Mouse (Mus musculus): Measurements from ENCODE around the gene Mlana.

Mlana gene

DNA sequence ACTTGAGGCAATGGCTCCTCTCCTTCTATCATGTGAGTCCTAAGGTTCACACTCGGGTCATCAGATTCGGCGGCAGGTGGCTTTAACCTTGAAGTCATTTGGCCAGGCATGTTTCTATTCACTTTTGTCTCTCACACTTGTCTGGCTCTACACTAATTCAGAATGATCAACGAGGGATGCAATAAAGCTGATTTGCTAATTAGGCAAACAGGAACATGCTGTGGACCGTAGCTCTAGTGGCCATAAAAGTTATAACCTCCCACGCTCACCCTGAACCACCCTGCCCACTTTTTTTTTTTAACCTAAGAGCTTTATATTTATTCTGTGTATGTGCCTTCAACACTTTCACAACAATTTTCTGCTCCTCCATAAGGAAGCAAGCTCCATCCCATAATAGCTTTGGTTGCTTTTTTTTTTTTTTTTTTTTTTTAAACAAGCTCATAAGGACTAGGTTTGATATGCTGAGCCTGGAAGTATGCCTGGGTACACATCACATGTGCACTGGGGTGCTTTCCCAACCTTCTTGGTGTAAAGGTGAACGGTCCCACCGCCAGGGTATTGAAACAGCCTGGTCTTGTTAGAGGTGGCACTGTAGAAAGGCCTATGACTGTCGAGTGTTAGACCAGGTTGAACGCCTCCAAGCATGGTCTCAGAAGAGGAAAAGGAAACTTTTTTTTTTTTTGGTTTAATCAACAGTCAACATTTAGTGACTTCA is 21.0 kb upstream of the Mlana start:
- no peak for DNase-seq

GRCm38 (mm10) chr19:29678181-29678778 is 19.3 kb upstream of the Mlana start:
- DNase-seq, result no peak

GRCm38 (mm10) chr19:29680182-29681152 is 17.2 kb upstream of the Mlana start:
- no peak for DNase-seq

DNA sequence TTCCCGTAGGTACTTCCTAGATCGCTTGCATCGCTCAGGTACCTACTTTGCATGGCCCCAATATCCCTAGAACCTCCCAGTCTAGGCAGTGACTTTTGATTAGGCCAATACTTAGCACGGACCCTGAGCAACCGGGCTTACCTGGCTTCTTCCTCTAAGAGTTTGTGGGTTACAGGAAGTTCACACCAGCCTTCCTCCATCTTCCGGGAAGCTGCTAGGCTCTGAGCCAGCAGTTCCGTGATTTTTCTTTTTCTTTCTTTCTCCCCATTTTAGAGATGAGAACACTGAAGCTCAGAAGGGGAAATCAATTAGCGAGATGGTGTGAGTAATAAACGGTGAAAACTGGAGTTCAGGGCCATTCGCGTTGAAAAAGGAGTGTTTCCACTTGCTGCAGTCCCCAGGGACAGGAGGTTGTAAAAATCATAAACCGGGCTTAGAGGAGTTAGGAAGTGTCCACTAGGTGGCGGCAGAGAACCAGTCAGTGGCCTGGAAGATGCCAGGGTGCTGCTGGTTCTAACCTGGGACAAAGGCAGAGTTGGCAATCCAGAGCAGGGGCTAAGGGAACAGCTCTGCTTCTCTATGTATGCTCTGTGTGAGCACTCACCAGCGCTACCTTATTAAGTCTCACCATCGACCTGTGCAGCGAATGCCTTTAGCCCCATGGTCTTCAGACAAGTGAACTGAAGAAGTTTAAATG is 13.6 kb upstream of the Mlana start:
- peak; percentile 88 for DNase-seq

GRCm38 (mm10) chr19:29695071-29695470 is 2.6 kb upstream of the Mlana start:
- DNase-seq, result no peak

GRCm38 (mm10) chr19:29696309-29696708 is 1.3 kb upstream of the Mlana start:
- DNase-seq, result no peak

DNA sequence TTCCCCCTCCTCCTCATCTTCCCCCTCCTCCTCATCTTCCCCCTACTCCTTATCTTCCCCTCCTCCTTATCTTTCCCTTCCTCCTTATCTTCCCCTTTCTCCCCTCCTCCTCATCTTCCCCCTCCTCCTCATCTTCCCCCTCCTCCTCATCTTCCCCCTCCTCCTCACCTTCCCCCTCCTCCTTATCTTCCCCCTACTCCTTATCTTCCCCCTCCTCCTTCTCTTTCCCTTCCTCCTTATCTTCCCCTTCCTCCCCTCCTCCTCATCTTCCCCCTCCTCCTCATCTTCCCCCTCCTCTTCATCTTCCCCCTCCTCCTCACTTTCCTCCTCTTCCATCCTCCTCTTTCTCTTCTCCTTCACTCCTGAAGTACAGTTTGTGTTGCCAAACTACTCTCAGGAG is 784 bp upstream of the Mlana start:
- no peak for DNase-seq

DNA sequence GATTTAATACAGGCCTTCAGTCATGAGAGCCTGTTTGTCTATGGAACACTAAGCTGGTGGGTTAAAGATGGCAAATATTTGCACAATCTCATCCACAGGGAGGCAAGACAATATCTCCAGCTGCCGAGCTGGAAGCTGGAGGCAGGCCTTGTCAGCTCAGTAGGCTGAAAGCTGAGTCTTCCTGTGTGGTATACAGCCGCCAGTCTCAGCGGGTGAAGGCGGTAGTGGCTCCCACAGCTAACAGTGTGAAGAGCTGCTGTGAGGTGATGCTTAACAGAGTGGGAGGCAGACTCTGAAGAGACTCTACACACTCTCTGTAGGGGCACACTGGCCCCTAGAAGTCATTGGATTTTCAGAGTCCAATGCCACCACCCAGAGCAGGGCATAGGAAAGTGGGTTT is 4.1 kb downstream of the Mlana start:
- DNase-seq, result no peak

DNA sequence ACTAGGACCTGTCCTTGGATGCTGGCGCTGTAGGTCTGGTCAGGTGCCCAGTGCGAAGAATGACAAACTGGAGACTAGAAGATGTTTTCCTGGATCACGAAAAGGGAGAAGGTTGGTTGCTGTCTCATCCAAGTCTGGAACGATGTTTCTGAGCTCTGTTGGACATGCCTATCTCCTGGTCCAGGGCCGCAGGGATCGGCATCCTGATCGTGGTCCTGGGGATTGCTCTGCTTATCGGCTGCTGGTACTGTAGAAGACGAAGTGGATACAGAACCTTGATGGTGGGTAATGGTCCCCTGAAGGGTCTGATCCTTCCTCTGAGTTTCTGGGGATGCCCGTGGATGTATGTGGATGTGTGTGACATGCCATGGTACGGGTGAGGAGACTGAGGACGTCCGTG is 6.8 kb downstream of the Mlana start:
- DNase-seq, result no peak

DNA sequence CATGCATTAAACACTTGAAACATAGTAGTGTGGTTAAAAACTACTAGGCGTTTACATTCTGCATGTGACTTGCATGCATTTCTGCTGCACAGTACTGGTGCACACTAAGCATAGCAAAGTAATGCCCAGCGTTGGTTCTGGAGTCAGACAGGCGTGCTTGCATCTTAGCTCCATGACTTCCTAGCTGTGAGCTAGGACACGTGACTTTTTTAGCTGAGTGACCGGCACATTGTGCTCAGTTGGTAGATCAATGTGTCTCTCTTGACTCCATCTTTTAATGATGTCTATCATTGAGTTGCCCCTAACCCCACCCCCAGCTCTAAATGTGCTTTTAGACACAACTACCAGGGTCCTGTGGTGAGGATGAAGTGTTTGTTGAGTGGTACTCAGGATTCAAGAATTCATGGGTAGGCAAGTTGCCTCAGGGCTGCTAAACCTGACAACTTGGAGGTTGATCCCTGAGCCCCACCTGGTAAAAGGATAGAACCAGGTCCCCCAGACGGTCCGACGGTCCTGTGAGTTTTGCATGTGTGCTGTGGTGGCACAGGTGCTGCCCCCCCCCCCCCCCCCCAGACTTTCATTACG is 9.8 kb downstream of the Mlana start:
- DNase-seq, result no peak

DNA sequence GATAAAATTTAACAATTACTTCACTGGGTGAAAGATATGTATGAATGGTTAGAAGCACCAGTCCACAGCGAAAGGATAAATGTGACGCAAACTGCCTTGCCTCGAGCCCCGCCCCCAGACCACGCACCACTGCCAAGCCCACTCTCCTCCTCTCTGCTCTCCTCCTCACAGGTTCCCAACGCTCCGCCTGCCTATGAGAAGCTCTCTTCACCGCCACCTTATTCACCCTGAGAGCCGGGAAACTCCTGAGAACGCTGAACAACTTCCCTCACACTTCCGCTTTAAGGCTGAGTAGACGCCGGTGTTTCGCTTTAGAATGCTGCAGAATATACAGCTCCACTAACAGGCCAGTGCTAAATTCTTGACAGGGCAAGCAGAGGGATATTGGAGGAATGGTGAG is 10.4 kb downstream of the Mlana start:
- no peak for DNase-seq

- no peak for DNase-seq
Measured at GRCm38 (mm10) chr19:29708461-29708860, 10.8 kb downstream of the Mlana start.

GRCm38 (mm10) chr19:29709461-29709860 is 11.8 kb downstream of the Mlana start:
- no peak for DNase-seq

GRCm38 (mm10) chr19:29713451-29713850 is 15.8 kb downstream of the Mlana start:
- no peak for DNase-seq

DNA sequence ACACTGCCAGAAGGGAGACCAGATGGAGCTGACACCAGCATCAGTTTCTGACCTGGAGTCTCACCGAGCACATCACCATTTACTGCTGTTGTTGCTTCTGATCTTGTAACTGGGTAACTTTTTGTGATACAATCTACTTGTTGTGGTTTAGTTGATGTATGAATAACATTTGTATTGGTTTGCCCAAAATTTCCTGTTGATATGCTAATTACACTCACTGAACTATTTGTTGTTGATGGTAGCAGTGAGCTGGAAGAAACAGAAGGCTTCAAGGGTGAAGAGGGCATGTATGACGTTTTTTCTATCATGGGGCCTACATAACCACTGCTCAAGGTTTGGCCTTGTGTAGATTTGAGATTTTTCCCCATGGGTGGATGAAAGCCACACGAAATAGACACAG is 20.2 kb downstream of the Mlana start:
- no peak for DNase-seq

DNA sequence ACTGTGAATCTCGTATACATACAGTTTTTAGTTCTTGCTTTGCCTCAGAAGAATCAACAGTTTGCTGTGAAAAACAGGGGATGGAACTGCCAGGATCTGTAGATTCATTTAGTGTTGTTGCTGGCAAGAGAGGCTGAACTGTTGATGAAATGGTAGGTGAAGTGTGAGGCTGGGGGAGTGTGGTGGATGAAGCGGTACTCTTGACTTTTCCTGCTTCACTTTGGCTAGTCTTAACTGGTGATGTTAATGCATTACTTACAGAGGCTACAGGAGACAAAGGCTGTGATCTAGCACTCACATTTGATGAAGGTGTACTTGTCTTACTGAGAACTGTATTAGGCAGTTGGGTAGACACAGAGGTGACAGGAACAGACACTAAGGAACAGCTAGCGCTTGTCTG is 20.9 kb downstream of the Mlana start:
- DNase-seq, result no peak

- DNase-seq, result no peak
Measured at GRCm38 (mm10) chr19:29735421-29735820, 37.8 kb downstream of the Mlana start.

DNA sequence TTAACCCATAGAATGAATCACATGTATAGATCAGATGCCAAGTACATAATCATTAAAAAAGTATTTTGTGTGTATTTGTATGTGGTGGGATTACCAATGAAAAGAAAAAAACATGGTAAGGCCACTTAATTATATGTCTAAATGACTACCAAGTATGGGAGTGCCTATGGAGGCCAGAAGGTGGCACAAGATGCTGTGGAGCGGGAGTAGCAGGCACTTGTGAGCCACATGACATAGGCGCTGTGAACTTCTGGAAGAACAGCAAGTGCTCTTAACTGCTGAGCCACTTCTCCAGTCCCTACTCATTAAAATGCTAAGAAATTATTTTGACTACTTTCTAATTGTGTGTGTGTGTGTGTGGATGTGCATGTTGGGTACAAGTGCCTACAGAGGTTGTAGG is 42.0 kb downstream of the Mlana start:
- peak; percentile 7 for DNase-seq

DNA sequence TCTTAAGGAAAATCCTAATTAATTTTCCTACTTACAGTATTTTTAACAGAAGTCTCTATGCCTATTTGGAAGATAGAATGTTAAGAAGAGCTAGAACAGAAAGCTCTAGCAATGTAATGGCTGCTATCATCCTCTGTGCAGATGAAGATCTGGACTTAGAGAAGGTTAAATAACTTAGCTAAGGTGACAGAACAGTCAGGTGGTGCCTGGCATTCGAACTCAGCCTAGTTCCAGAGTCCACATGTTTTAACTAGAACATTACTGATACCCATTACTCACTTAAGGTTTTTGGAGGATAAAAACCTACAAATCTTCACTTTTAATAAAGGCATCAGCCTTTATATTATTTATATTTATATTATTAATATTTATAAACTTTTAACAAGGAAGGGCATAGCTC is 43.0 kb downstream of the Mlana start:
- DNase-seq, result no peak

GRCm38 (mm10) chr19:29743531-29743930 is 45.9 kb downstream of the Mlana start:
- no peak for DNase-seq

- DNase-seq, result no peak
Measured at GRCm38 (mm10) chr19:29750994-29751393, 53.4 kb downstream of the Mlana start.

- DNase-seq, result no peak
Measured at GRCm38 (mm10) chr19:29753939-29754338, 56.3 kb downstream of the Mlana start.

Data from embryo, embryonic 11 days (tissue).